Mouse (Mus musculus): Measurements from ENCODE around the gene Aatk.
A peak's percentile ranks its signal among the peaks of the same experiment; 100 is the strongest.

Gene Aatk

GRCm38 (mm10) chr11:119989115-119989564 lies 57.8 kb downstream of the Aatk start:
- peak; percentile 64 for ATAC-seq (ENCODE audit: low TSS enrichment)

GRCm38 (mm10) chr11:119988391-119988790 lies 58.6 kb downstream of the Aatk start:
- ATAC-seq (ENCODE audit: low TSS enrichment): no peak

GRCm38 (mm10) chr11:119987876-119988275 lies 59.1 kb downstream of the Aatk start:
- no peak for ATAC-seq (ENCODE audit: low TSS enrichment)

GRCm38 (mm10) chr11:119986751-119987425 lies 60.1 kb downstream of the Aatk start:
- no peak for ATAC-seq (ENCODE audit: low TSS enrichment)

- no peak for ATAC-seq (ENCODE audit: low TSS enrichment)
Observed at GRCm38 (mm10) chr11:119983151-119983550, 63.8 kb downstream of the Aatk start.

- ATAC-seq (ENCODE audit: low TSS enrichment): no peak
Observed at GRCm38 (mm10) chr11:119982236-119982635, 64.7 kb downstream of the Aatk start.

- ATAC-seq (ENCODE audit: low TSS enrichment): no peak
Observed at GRCm38 (mm10) chr11:119981769-119982168, 65.2 kb downstream of the Aatk start.

GRCm38 (mm10) chr11:119979596-119980385 lies 67.2 kb downstream of the Aatk start:
- no peak for ATAC-seq (ENCODE audit: low TSS enrichment)

- ATAC-seq (ENCODE audit: low TSS enrichment): no peak
Observed at GRCm38 (mm10) chr11:119978701-119979100, 68.3 kb downstream of the Aatk start.

GRCm38 (mm10) chr11:119975739-119976501 lies 71.0 kb downstream of the Aatk start:
- no peak for ATAC-seq (ENCODE audit: low TSS enrichment)

GRCm38 (mm10) chr11:119973789-119974188 lies 73.2 kb downstream of the Aatk start:
- no peak for ATAC-seq (ENCODE audit: low TSS enrichment)

GRCm38 (mm10) chr11:119970021-119970851 lies 76.7 kb downstream of the Aatk start:
- no peak for ATAC-seq (ENCODE audit: low TSS enrichment)

GRCm38 (mm10) chr11:119967892-119968291 lies 79.1 kb downstream of the Aatk start:
- no peak for ATAC-seq (ENCODE audit: low TSS enrichment)

GRCm38 (mm10) chr11:119967401-119967800 lies 79.6 kb downstream of the Aatk start:
- no peak for ATAC-seq (ENCODE audit: low TSS enrichment)

GRCm38 (mm10) chr11:119966294-119966693 lies 80.7 kb downstream of the Aatk start:
- no peak for ATAC-seq (ENCODE audit: low TSS enrichment)

GRCm38 (mm10) chr11:119965053-119965452 lies 81.9 kb downstream of the Aatk start:
- no peak for ATAC-seq (ENCODE audit: low TSS enrichment)

- ATAC-seq (ENCODE audit: low TSS enrichment): peak; percentile 80
Observed at GRCm38 (mm10) chr11:119961511-119961910, 85.5 kb downstream of the Aatk start.

- ATAC-seq (ENCODE audit: low TSS enrichment): no peak
Observed at GRCm38 (mm10) chr11:119960671-119961070, 86.3 kb downstream of the Aatk start.

- peak; percentile 29; the same call in 1 of the 2 replicates for ATAC-seq (ENCODE audit: low TSS enrichment)
Observed at GRCm38 (mm10) chr11:119959714-119960113, 87.3 kb downstream of the Aatk start.

GRCm38 (mm10) chr11:119958856-119959255 lies 88.1 kb downstream of the Aatk start:
- no peak for ATAC-seq (ENCODE audit: low TSS enrichment)

All from frontal cortex, adult (tissue).